Mouse (Mus musculus): ENCODE measurements around the gene Fam174b. TPM values are rescaled to one million over a fixed set of nuclear protein-coding genes. Genes with fewer than 3 reads are reported as not detected.

Gene Fam174b
- polyA plus RNA-seq, 1 experiment, result 3.5 TPM

GRCm38 (mm10) chr7:73771384-73772274 is 31.5 kb downstream of the Fam174b start:
- no peak overlapping the region for H3K4me3 ChIP-seq (ENCODE audit: low read depth, low read length)
- no peak overlapping the region for H3K27ac ChIP-seq (ENCODE audit: insufficient read depth, low read length)
- no peak for TF ChIP-seq POLR2A (IDR thresholded peaks at IDR 0.05; ENCODE audit: insufficient read depth, low read length)
- no peak for TF ChIP-seq EP300 (IDR thresholded peaks at IDR 0.05; ENCODE audit: insufficient read depth, low read depth, low read length)
- no peak for TF ChIP-seq CTCF (IDR thresholded peaks at IDR 0.05; ENCODE audit: low read depth, low read length)

GRCm38 (mm10) chr7:73772275-73772765 is 32.2 kb downstream of the Fam174b start:
- H3K27me3 ChIP-seq (ENCODE audit: control insufficient read depth, insufficient read depth, low read length, poor library complexity, severe bottlenecking), result no peaks in the 10 kb centered on the region
- H3K9me3 ChIP-seq (replicated peaks; ENCODE audit: control insufficient read depth, insufficient read depth, low read length, poor library complexity, severe bottlenecking), result no peaks in the 10 kb centered on the region; the same call in 1 of the 2 replicates
- no peak overlapping the region for H3K4me3 ChIP-seq (ENCODE audit: low read depth, low read length)
- H3K4me1 ChIP-seq (ENCODE audit: control insufficient read depth, insufficient read depth, low read length), result no peaks in the 10 kb centered on the region
- no peak overlapping the region for H3K27ac ChIP-seq (ENCODE audit: insufficient read depth, low read length)
- no peak overlapping the region for H3K9ac ChIP-seq (ENCODE audit: low read depth, poor library complexity, severe bottlenecking)
- no peaks in the 10 kb centered on the region for H3K36me3 ChIP-seq (ENCODE audit: control insufficient read depth, insufficient read depth, low read length, poor library complexity, severe bottlenecking)
- TF ChIP-seq EP300 (IDR thresholded peaks at IDR 0.05; ENCODE audit: insufficient read depth, low read depth, low read length), result no peak
- TF ChIP-seq POLR2A (IDR thresholded peaks at IDR 0.05; ENCODE audit: insufficient read depth, low read length), result no peak
- TF ChIP-seq CTCF (IDR thresholded peaks at IDR 0.05; ENCODE audit: low read depth, low read length), result no peak

More at GRCm38 (mm10) chr7:73771384-73772274, 31.5 kb downstream of the Fam174b start:
- Histone ChIP-seq H3K9ac (ENCODE audit: low read depth, poor library complexity, severe bottlenecking) (no peak overlapping the region), H3K36me3 (ENCODE audit: control insufficient read depth, insufficient read depth, low read length, poor library complexity, severe bottlenecking) (no peaks in the 10 kb centered on the region), H3K9me3 (replicated peaks; ENCODE audit: control insufficient read depth, insufficient read depth, low read length, poor library complexity, severe bottlenecking) (no peaks in the 10 kb centered on the region; the same call in 1 of the 2 replicates), H3K27me3 (ENCODE audit: control insufficient read depth, insufficient read depth, low read length, poor library complexity, severe bottlenecking) (no peaks in the 10 kb centered on the region), H3K4me1 (ENCODE audit: control insufficient read depth, insufficient read depth, low read length) (no peaks in the 10 kb centered on the region)

- Histone ChIP-seq H3K4me3 (ENCODE audit: low read depth, low read length) (no peak overlapping the region), H3K27me3 (ENCODE audit: control insufficient read depth, insufficient read depth, low read length, poor library complexity, severe bottlenecking) (no peaks in the 10 kb centered on the region), H3K9ac (ENCODE audit: low read depth, poor library complexity, severe bottlenecking) (no peak overlapping the region), H3K36me3 (ENCODE audit: control insufficient read depth, insufficient read depth, low read length, poor library complexity, severe bottlenecking) (no peaks in the 10 kb centered on the region), H3K4me1 (ENCODE audit: control insufficient read depth, insufficient read depth, low read length) (no peaks in the 10 kb centered on the region), H3K9me3 (replicated peaks; ENCODE audit: control insufficient read depth, insufficient read depth, low read length, poor library complexity, severe bottlenecking) (no peaks in the 10 kb centered on the region; the same call in none of the 2 replicates), H3K27ac (ENCODE audit: insufficient read depth, low read length) (no peak overlapping the region)
- no peak for TF ChIP-seq CTCF (IDR thresholded peaks at IDR 0.05; ENCODE audit: low read depth, low read length)
- TF ChIP-seq EP300 (IDR thresholded peaks at IDR 0.05; ENCODE audit: insufficient read depth, low read depth, low read length), result no peak
- no peak for TF ChIP-seq POLR2A (IDR thresholded peaks at IDR 0.05; ENCODE audit: insufficient read depth, low read length)
These were observed 34.7 kb downstream of the Fam174b start for GRCm38 (mm10) chr7:73774781-73775180.

- no peak for TF ChIP-seq POLR2A (IDR thresholded peaks at IDR 0.05; ENCODE audit: insufficient read depth, low read length)
- TF ChIP-seq EP300 (IDR thresholded peaks at IDR 0.05; ENCODE audit: insufficient read depth, low read depth, low read length), result no peak
- no peak for TF ChIP-seq CTCF (IDR thresholded peaks at IDR 0.05; ENCODE audit: low read depth, low read length)
These were observed 37.7 kb downstream of the Fam174b start for GRCm38 (mm10) chr7:73777777-73778176.

GRCm38 (mm10) chr7:73784736-73785428 is 44.8 kb downstream of the Fam174b start:
- no peak overlapping the region for H3K4me3 ChIP-seq (ENCODE audit: low read depth, low read length)
- TF ChIP-seq POLR2A (IDR thresholded peaks at IDR 0.05; ENCODE audit: insufficient read depth, low read length) (no peak), EP300 (IDR thresholded peaks at IDR 0.05; ENCODE audit: insufficient read depth, low read depth, low read length) (no peak), CTCF (IDR thresholded peaks at IDR 0.05; ENCODE audit: low read depth, low read length) (no peak)
- no peaks in the 10 kb centered on the region for H3K27me3 ChIP-seq (ENCODE audit: control insufficient read depth, insufficient read depth, low read length, poor library complexity, severe bottlenecking)
- no peaks in the 10 kb centered on the region for H3K9me3 ChIP-seq (replicated peaks; ENCODE audit: control insufficient read depth, insufficient read depth, low read length, poor library complexity, severe bottlenecking)
- no peaks in the 10 kb centered on the region for H3K36me3 ChIP-seq (ENCODE audit: control insufficient read depth, insufficient read depth, low read length, poor library complexity, severe bottlenecking)
- no peak overlapping the region for H3K9ac ChIP-seq (ENCODE audit: low read depth, poor library complexity, severe bottlenecking)
- H3K27ac ChIP-seq (ENCODE audit: insufficient read depth, low read length), result no peak overlapping the region
- H3K4me1 ChIP-seq (ENCODE audit: control insufficient read depth, insufficient read depth, low read length), result no peaks in the 10 kb centered on the region

More at GRCm38 (mm10) chr7:73777777-73778176, 37.7 kb downstream of the Fam174b start:
- Histone ChIP-seq H3K9ac (ENCODE audit: low read depth, poor library complexity, severe bottlenecking) (no peak overlapping the region), H3K9me3 (replicated peaks; ENCODE audit: control insufficient read depth, insufficient read depth, low read length, poor library complexity, severe bottlenecking) (no peaks in the 10 kb centered on the region; the same call in 1 of the 2 replicates), H3K27me3 (ENCODE audit: control insufficient read depth, insufficient read depth, low read length, poor library complexity, severe bottlenecking) (no peaks in the 10 kb centered on the region), H3K4me1 (ENCODE audit: control insufficient read depth, insufficient read depth, low read length) (no peaks in the 10 kb centered on the region), H3K36me3 (ENCODE audit: control insufficient read depth, insufficient read depth, low read length, poor library complexity, severe bottlenecking) (no peaks in the 10 kb centered on the region), H3K4me3 (ENCODE audit: low read depth, low read length) (no peak overlapping the region), H3K27ac (ENCODE audit: insufficient read depth, low read length) (no peak overlapping the region)
